Mouse (Mus musculus) liver, adult 2 months (tissue): ENCODE results near the gene Abhd2.

Experiments
- CTCF ChIP-seq: fragments of 200-500 bp; IDR thresholded peaks from 2 replicates; pipeline ENCODE4 v1.5.1; 2011; ENCODE audit warnings: low read depth, low read length, control low read depth
- POLR2A ChIP-seq: fragments of 200-500 bp; IDR thresholded peaks from 2 replicates; pipeline ENCODE4 v1.6.1; 2011; ENCODE audit warnings: low read length, control low read depth; ENCODE audit not compliant: insufficient read depth; ENCODE audit errors: extremely low read depth

GRCm38 (mm10) chr7:79287226-79287625 lies 14.2 kb downstream of the Abhd2 start:
- TF ChIP-seq CTCF (no peak), POLR2A (no peak)
